Comparison of ENCODE assay signal across 8 mouse cellular contexts in the genomic region with DNA sequence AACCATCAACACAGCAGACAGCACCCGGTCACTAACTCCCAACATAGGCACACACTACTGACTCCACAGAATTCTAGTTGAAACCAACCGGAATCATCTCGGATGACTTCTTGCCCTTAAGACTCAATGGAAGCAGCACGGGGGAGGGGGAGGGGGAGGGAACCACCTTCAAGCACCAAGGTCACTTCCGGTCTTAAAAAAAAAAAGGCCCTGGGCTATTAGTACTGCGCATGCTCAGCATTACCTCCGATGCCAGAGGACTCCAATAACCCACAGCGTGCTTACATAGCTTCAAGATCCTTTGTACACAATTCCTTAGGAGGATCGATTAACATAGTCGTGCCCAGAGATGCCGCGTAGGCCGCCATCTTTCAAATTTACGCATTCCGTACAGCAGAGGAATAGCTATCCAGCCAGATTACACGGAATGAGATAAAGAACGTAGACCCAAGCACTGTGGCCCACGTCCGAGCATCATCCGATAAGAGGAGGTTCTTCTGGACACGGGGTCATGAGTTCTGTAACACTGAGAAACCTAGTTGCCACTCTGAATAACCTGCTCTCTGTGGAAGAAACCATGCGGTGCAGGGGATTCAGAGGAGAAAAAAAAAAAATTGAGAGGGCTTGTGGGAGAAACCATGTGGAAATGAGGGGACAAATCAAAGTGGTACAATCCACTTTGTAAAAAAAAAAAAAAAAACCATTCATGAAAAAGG. TPM values are rescaled to one million over a fixed set of nuclear protein-coding genes. Genes with fewer than 3 reads are reported as not detected.
A peak's percentile ranks its signal among the peaks of the same experiment; 100 is the strongest.
DNase-seq lines count a peak whose midpoint lies in the region; ATAC-seq and TF ChIP-seq lines count a peak whose summit lies in the region.

A gene (minus strand): TSS at position 607 of the 716 bp plus-strand sequence.

- peak; percentile 89 for DNase-seq in 3T3-L1 (ENCODE audit: low read depth, low spot score)
- DNase-seq in adrenal gland, postnatal 36 days = peak; percentile 52 to 66
- DNase-seq in heart, adult 18-20 months = peak; percentile 77 to 80
- peak; percentile 92 for DNase-seq in kidney, adult 2 months
- DNase-seq in spleen, postnatal 10 days (ENCODE audit: low spot score in 2 of 2) = peak; percentile 24 to 52

- H3K4me2 ChIP-seq in embryonic facial prominence, embryonic 13.5 days = peak within 1 kb of the TSS; percentile 60
- peak within 1 kb of the TSS; percentile 64 for H3K4me2 ChIP-seq in limb, embryonic 12.5 days
- H3K4me2 ChIP-seq in midbrain, embryonic 15.5 days = peak within 1 kb of the TSS; percentile 52

- peak; percentile 79 for ATAC-seq in embryonic facial prominence, embryonic 13.5 days (ENCODE audit: insufficient number of reproducible peaks, insufficient read depth, low FRiP score, low TSS enrichment, low read depth)
- peak; percentile 84 for ATAC-seq in limb, embryonic 12.5 days (ENCODE audit: insufficient number of reproducible peaks, insufficient read depth, low FRiP score, low TSS enrichment, low read depth)
- peak; percentile 87 for ATAC-seq in midbrain, embryonic 15.5 days (replicated peaks)

- peak within 1 kb of the TSS; percentile 94 for H3K27ac ChIP-seq in embryonic facial prominence, embryonic 13.5 days
- peak within 1 kb of the TSS; percentile 98 for H3K27ac ChIP-seq in kidney, adult 2 months (ENCODE audit: insufficient read depth, low read depth, low read length)
- H3K27ac ChIP-seq in limb, embryonic 12.5 days = peak within 1 kb of the TSS; percentile 96
- peak within 1 kb of the TSS; percentile 96 for H3K27ac ChIP-seq in midbrain, embryonic 15.5 days

- no peaks in the 10 kb centered on the region for H3K27me3 ChIP-seq in embryonic facial prominence, embryonic 13.5 days
- no peaks in the 10 kb centered on the region for H3K27me3 ChIP-seq in kidney, adult 2 months (replicated peaks; ENCODE audit: control insufficient read depth, insufficient read depth, low read length)
- H3K27me3 ChIP-seq in limb, embryonic 12.5 days = no peaks in the 10 kb centered on the region
- no peaks in the 10 kb centered on the region for H3K27me3 ChIP-seq in midbrain, embryonic 15.5 days (replicated peaks)

- no peak for TF ChIP-seq POLR2A in kidney, adult 2 months (IDR thresholded peaks at IDR 0.05; ENCODE audit: low read depth, low read length)

- peaks cover 20% of the 10 kb centered on the region for H3K4me1 ChIP-seq in embryonic facial prominence, embryonic 13.5 days
- no peaks in the 10 kb centered on the region for H3K4me1 ChIP-seq in kidney, adult 2 months (ENCODE audit: control insufficient read depth, insufficient read depth, low read length)
- H3K4me1 ChIP-seq in limb, embryonic 12.5 days (replicated peaks) = peaks cover 18% of the 10 kb centered on the region
- H3K4me1 ChIP-seq in midbrain, embryonic 15.5 days = peaks cover 32% of the 10 kb centered on the region

- peak within 1 kb of the TSS; percentile 52 for H3K4me3 ChIP-seq in embryonic facial prominence, embryonic 13.5 days
- peak within 1 kb of the TSS; percentile 93 for H3K4me3 ChIP-seq in kidney, adult 2 months (ENCODE audit: insufficient read depth, low read depth, low read length)
- H3K4me3 ChIP-seq in limb, embryonic 12.5 days (replicated peaks) = peak within 1 kb of the TSS; percentile 58
- peak within 1 kb of the TSS; percentile 49 for H3K4me3 ChIP-seq in midbrain, embryonic 15.5 days

- under 1% methylated on average over 22 of the region's 22 CpGs for WGBS in embryonic facial prominence, embryonic 13.5 days
- WGBS in kidney, adult 2 months = under 1% methylated on average over 22 of the region's 22 CpGs
- WGBS in limb, embryonic 12.5 days = under 1% methylated on average over 22 of the region's 22 CpGs
- WGBS in midbrain, embryonic 15.5 days = under 1% methylated on average over 22 of the region's 22 CpGs

- no peaks in the 10 kb centered on the region for H3K9me3 ChIP-seq in embryonic facial prominence, embryonic 13.5 days
- H3K9me3 ChIP-seq in limb, embryonic 12.5 days = no peaks in the 10 kb centered on the region
- H3K9me3 ChIP-seq in midbrain, embryonic 15.5 days = no peaks in the 10 kb centered on the region

- TF ChIP-seq CTCF in kidney, adult 2 months (conservative IDR thresholded peaks at IDR 0.05; ENCODE audit: insufficient read depth, insufficient read length, low read depth, low read length) = no peak

- peak within 1 kb of the TSS; percentile 72 for H3K9ac ChIP-seq in embryonic facial prominence, embryonic 13.5 days
- peak within 1 kb of the TSS; percentile 61 for H3K9ac ChIP-seq in limb, embryonic 12.5 days (replicated peaks)
- H3K9ac ChIP-seq in midbrain, embryonic 15.5 days = peak within 1 kb of the TSS; percentile 57

- peaks cover 27% of the 10 kb centered on the region for H3K36me3 ChIP-seq in embryonic facial prominence, embryonic 13.5 days
- no peaks in the 10 kb centered on the region for H3K36me3 ChIP-seq in kidney, adult 2 months (ENCODE audit: control insufficient read depth, insufficient read depth, low read length)
- H3K36me3 ChIP-seq in limb, embryonic 12.5 days = peaks cover 31% of the 10 kb centered on the region
- H3K36me3 ChIP-seq in midbrain, embryonic 15.5 days (replicated peaks) = peaks cover 9% of the 10 kb centered on the region

RNA-seq across cellular contexts. Expression of the gene that starts here (rescaled TPM):
- total RNA-seq in adrenal gland, postnatal 36 days (2021) = 10 to 100 TPM in 1 of 2 experiments, 1 to 10 TPM in 1; 8.5 to 11.2 TPM
- polyA plus RNA-seq in embryonic facial prominence, embryonic 13.5 days (2015; fragmentation: Nextera tagmentation; extraction: Ambion mirVana) = 12.5 and 13.8 TPM in 2 replicates
- total RNA-seq in heart, adult 18-20 months (2021) = 1 to 10 TPM; 8.6 to 8.7 TPM
- polyA plus RNA-seq in kidney, adult 2 months (2012; rRNA removed) = 2.1 and 2.4 TPM in 2 replicates
- 12.8 and 13.3 TPM in 2 replicates for polyA plus RNA-seq in limb, embryonic 12.5 days (2016; fragmentation: Nextera tagmentation; extraction: Ambion mirVana)
- 15.5 and 16.0 TPM in 2 replicates for polyA plus RNA-seq in midbrain, embryonic 15.5 days (2015; fragmentation: Nextera tagmentation; extraction: Ambion mirVana)

Comparison
In these comparisons a context has a peak if more than half of its experiments do, and no peak if none do; other contexts are left out.
1. Peak in every context shown above with its lines: DNase-seq, ATAC-seq, H3K4me3 ChIP-seq and H3K27ac ChIP-seq.
2. DNase-seq: peak in every context shown above with its lines; median percentile 92 in kidney, adult 2 months; 89 in 3T3-L1; 78 in heart, adult 18-20 months; 59 in adrenal gland, postnatal 36 days; 38 in spleen, postnatal 10 days.